Mouse (Mus musculus) c-Kit-positive CD71-positive TER-119-negative erythroid progenitor cells, embryonic 14.5 days (primary cell): ENCODE data around the gene G6pc3.
A peak's percentile ranks its signal among the peaks of the same experiment; 100 is the strongest.
"Not testable (repeated sequence)": the region's sequence is repeated elsewhere in the genome, so short reads cannot be mapped to it uniquely, and the experiment has no call there.

Experiments
- DNase-seq: peaks from one replicate; pipeline ENCODE4 v3.0.0-alpha.2; 2013; ENCODE audit warnings: low read depth

G6pc3 gene

DNA sequence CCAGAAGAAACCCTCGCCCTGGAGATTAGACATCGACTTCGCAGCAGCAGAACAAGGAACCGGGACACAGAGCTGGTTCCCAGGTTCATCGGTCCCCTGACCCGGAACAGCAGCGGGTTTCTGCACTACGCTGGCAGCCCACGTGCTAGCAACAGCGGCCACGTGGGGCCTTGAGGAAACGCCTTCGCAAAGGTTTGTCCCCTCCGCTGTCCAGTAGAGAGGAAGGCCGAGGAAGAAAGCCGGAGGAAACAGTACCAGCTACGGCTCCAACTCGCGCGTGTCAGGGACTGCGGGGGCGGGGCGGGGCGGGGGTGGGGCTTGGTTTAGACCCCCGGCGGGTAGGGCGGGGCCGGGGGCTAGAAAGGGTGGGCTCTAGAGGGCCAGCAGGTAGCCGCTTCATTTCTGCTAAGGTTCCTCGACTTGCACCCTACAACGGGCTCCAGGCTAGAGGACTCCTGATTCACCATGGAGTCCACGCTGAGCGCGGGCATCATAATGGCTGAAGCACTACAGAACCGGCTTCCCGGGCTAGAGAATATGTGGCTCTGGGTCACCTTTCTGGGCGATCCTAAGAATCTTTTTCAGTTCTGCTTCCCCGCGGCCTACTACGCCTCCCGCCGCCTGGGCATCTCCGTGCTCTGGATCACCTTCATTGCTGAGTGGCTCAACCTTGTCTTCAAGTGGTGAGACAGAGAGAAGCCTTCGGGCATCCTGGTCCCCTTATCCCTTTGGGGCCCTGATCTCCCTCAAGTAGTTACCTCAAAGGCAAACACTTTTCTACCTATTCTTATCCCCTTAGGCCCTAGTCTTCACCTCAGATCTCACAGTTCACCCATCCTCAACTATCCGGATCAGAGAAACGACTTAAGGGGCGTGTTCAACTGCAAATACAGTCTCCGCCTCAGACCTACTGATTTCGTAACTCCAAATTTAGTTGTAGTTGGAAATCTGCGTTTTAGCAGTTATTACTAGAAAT, at the start of gene G6pc3:
TSS of gene G6pc3 (plus strand) at position 160 of the 976 bp plus-strand sequence.
- DNase-seq, result peak; percentile 81

DNA sequence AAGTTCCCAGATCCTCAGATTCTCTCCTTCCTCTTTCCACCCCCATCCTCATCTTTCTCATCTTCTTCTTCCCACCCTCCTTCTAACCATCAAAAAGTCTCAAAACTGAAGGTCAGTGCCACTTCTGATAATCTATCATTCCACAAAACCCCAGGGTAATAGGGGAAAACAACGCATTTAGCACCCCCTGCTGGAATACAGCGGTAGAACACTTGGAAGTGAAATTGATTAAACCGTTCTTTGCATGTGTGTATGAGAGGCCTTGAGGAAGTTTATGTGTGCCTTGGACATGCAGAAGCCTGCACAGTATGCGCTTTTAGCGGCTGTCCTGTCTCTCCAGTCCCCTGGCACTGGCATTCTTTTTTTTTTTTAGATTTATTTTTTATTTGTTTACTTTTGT, 48.9 kb upstream of the G6pc3 start:
- peak; percentile 73 for DNase-seq

DNA sequence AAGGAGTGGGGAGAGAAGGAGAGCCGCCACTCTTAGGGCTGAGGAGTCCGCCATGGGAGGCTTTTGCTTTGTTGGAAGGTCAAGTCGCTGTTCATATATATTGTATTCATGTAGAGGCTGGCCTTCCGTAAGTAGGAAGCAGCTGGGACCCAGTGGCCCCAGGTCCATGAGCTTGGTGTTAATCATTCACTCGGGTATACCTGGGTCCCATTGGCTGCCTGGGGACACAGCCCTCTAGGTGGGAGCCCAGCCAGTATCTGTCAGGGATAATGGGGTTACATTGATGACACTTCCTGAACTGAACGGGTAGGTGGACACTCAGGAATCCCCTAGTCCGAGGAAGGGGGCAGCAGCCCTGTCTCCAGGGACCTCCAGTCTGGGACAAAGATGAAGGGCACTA, 47.1 kb upstream of the G6pc3 start:
- DNase-seq, result no peak

DNA sequence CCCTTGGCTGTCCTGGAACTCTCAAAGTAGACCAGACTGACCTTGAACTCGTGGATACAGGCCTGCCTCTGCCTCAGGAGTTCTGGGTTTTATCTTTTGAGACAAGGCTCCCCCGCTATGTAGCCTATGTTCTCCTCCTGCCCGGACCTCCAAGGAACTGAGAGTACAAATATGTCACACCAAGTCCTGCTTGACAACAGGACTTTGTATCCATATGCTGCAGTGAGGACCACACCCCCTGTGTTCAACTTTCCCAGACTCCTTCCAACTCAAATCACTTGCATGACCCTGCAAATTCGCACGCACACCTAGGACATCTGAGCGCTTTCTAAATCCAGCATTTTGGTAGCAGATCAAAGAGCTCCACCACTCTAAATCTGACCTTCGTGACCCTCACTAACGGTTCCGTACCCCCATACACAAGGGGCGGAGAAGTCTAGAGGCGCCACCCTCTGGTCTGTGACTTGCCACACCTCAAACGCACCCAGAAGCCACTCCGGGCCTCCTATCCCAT, 44.4 kb upstream of the G6pc3 start:
- peak; percentile 32 for DNase-seq

DNA sequence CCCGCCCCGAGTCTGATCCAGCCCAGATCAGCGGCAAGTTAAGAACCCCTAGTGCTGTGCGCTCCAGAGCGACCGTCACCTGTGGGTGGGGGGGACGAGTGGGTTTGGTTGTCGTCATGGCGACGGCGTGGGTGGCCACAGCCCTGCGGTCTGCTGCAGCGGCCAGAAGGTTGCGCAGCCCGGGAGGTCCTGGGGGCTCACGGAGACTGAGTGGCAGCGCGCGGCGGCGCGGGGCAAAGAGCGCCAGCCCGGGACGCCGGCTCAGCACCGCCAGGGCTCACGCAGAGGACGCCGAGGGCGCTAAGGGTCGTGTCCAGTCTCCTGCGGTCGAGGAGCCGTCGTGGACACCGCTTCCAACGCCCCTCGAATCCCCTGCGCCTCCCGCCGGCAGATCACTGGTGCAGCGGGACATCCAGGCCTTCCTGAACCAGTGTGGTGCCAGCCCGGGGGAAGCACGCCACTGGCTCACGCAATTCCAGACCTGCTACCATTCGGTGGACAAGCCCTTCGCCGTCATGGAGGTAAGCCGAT, 43.9 kb upstream of the G6pc3 start, which contains the start of gene Nags:
TSS of gene Nags (plus strand) at position 43 of the 531 bp plus-strand sequence.
- DNase-seq, result no peak

DNA sequence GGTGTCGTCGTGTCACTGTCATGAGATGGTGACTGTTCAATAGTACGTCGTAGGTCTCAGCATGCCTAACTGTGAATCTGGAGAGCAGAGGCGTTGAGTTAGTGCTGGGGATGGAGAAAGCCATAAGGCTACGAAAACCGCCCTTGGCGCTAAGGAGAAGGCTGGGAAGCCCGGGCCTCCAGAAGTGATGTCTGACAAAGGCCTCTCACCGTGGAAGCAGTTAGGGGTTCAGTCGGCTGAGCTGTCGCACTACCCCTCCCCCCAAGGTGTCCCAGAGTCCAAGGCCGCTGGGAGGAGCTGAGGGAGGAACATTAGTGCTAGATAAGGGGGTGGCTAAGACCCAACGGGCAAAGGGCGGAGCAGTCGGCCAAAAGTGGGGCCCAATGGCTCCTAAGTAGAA, 43.4 kb upstream of the G6pc3 start:
- no peak for DNase-seq

DNA sequence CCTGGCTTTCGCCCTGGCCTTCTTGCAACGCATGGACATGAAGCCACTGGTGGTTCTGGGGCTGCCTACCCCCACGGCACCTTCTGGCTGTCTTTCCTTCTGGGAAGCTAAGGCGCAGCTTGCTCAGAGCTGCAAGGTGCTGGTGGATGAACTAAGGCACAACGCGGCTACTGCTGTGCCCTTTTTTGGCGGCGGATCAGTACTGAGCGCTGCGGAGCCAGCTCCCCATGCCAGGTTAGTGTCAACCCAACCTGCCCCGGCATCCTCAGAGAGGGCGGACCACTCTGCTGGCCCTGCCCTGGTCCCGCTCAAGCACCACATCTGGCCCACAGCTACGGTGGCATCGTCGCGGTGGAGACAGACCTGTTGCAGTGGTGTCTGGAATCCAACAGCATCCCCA, 42.9 kb upstream of the G6pc3 start:
- no peak for DNase-seq

DNA sequence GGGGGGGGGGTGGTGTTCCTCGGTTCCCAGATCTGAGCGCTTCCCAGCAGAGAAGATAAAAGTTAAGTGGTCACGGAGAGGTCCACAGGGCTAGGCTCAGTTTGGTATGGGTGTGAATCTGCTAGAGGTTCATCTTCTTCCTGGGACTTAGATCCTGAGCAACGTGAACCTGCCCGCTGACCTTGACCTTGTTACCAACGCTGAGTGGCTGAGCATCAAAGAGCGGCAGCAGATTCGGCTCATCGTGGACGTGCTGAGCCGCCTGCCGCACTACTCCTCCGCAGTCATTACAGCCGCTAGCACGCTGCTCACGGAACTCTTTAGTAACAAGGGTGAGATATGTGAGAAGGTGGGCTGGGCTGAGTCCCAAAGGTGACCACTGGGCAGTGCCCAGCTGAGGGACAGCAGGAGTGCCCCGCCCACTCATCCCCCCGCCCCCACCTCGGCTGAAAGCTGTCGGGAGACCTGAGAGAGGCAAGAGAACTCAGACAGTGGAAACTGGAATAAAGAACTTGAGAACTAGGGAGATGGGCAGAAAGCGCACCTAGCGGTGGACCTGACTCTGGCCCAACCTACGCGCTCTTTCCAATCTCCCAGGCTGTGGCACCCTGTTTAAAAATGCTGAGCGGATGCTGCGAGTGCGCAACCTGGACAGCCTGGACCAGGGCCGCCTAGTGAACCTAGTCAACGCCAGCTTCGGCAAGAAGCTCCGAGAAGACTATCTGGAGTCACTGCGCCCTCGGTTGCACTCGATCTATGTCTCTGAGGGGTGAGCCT, 42.0 kb upstream of the G6pc3 start:
- no peak for DNase-seq

DNA sequence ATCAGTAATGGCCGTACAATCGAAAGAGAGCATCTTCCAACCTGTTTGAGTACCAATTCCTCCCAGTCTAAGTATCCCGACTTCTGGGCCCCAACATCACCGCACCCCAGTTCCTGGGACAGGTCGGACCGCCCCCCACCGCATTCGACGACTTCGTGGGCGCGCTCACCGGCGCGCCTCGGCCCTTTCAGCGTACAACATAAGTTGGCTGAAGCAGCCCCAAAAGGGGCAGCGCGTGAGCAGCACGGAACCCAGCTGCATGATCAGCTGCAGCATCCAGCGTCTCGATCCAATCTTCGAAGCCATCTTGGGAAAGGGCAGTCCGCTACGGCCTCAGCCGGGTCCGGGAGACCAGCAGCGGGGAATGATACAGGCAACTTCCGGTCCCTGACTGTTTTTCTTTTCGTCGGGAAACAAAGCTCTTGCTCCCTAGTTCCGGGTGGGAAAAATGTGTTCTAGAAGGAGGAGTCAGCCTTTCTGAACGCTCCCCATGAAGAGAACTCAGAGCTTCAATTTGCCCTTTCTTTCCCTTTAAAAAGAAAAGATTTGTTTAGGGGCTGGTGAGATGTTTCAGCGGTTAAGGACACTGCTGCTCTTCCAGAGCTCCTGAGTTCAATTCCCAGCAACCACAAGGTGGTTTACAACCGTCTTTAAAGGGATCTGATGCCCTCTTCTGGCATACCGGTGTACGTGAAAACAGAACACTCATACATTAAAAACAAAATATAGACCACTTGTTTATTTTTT, 33.2 kb upstream of the G6pc3 start, which contains the start of gene Tmem101:
TSS of gene Tmem101 (minus strand) at position 366 of the 747 bp plus-strand sequence.
- peak; percentile 92 for DNase-seq

DNA sequence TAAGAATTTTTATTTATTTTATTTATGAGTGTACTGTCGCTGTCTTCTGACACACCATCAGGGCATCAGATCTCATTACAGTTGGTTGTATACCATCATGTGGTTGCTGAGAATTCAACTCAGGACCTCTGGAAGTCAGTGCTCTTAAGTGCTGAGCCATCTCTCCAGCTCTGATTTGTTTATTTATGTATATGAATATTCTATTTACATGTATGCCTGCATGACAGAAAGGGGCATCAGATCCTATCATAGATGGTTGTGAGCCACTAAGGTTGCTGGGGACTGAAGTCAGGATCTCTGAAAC, 32.7 kb upstream of the G6pc3 start:
- no peak for DNase-seq

DNA sequence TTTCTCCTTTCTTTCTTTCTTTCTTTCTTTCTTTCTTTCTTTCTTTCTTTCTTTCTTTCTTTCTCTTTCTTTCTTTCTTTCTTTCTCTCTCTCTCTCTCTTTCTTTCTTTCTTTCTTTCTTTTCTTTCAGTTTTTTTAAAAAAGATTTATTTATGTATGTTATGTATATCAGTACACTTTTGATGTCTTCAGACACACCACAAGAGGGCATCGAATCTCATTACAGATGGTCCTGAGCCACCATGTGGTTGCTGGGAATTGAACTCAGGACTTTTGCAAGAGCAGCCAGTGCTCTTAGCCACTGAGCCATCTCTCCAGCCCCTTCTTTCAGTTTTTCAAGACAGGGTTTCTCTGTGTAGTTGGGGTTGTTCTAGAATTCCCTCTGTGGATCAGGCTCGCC, 31.4 kb upstream of the G6pc3 start:
- not testable (repeated sequence) for DNase-seq

DNA sequence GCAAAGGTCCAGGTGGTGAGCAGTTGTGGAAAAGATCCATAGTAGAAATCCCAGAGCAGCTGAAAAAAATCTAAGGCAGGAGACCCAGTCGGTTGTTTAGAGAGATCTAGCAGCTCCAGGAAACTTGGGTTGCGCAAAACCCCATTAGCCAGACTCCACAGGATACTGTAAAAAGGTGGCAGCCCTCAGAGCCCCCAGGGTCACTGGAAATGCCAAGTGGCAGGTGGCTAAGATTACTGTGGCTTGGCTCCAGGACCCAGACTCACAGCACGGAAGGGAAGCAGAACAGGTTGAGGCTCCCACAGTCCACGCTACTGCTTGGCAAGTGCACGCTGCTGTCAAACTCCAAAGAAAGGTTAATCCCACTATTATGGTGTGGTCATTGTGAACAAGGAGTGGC, 29.6 kb upstream of the G6pc3 start:
- no peak for DNase-seq

DNA sequence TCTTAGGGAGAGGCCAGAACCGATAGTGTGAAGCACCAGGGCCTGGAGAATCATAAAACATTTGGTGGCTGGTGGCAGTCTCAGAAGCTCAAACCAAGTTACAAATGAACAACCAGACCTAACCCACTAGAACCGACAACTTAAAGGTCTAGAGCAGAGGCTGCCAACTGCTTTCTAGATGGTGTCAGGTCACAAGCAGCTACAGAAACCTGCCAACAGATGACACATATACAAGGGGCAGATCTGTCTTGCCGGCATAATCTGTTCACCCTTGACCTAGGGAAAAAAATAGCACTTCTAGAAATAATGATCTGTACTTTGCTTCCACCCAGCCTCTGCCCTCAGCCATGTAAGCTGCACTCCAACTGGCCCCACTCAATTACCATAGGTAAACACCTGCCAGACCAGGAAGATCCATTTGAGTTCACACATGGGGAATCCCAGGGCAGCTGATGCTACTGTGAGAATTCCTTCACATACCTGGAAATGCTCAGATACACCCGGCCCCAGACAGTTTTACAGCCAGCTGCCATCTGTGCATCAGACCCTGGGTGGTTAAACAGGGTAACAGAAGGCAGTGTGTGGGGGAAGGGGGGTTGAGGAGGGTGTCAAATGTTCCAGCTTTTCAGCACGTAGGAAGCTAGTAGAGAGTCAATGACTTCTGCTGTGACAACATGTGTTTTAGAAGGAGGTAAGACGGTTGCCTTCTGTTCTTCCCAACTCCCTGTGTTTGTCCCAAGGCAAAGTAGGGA, 23.3 kb upstream of the G6pc3 start:
- no peak for DNase-seq

DNA sequence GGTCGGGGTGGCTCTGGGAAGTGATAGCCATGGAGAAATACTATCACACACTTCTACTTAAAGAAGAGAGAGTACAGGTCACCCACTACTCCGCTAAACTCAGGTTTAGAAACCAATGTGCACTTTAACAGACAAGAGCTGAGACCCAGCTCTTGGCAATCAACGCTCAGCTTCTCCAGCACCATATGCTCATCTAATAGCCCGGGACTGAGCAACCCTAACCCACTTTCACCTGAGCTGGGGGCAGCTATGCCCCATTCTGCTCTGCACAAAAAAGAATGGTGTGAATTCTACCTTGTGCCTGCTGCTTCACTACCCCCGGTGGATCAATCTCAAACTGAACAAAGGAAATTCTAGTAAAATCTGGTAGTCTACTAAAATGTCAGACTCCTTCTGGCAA, 21.9 kb upstream of the G6pc3 start:
- DNase-seq, result no peak

DNA sequence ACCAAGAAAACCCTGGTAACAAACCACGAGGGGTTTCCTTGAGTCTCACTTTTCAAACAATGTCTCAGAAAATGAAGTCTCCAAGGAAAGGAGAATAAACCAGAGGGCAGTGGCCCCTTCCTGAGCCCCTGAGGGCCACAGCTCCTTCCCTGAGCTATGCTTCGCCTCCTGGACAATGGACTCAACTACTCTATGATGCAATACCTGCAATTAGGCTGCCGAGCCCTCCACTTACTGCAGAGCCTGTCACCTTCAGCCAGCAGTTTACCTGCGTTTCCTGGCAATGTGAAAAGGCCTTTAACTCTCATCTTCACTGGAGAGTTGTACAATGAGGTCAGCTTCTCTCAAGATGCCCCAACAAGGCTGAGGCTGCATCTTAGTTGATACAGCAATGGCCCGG, 20.7 kb upstream of the G6pc3 start:
- no peak for DNase-seq

DNA sequence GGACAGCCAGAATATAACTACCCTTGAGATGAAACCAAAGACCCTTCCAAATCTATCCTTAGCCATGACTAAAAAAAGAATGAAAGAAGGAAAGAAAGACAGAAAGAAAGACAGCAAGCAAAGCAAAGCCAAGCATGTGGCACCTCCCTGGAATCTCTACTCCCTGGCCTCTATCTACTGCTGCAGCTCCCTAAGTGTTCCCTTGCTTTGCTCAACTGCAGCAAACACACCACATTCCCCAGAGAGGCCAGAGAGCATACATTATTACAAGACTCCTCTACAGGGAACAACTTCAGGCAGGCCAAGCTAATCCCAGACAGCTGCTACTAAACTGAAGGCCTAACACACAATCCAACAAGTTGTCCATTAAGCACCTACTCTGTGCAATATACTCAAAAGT, 9.6 kb upstream of the G6pc3 start:
- DNase-seq, result no peak

DNA sequence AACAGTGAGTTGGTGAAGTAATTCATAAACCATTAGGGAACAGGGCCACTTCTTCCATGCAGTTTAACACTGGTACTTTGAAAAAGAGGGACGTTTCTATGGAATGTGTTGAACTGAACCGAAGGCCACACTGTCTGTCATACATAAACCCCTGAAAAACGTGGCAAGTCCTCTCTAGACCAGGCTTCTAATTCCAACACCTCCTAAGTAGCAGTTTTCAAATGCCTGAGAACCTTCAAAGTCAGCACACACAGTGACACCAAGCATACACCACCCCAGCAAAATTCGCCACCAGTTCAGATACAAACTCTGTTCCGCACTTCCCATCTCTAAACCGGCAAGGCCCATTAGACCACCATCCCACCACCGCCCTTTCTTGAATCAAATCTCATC, 5.2 kb upstream of the G6pc3 start:
- no peak for DNase-seq

DNA sequence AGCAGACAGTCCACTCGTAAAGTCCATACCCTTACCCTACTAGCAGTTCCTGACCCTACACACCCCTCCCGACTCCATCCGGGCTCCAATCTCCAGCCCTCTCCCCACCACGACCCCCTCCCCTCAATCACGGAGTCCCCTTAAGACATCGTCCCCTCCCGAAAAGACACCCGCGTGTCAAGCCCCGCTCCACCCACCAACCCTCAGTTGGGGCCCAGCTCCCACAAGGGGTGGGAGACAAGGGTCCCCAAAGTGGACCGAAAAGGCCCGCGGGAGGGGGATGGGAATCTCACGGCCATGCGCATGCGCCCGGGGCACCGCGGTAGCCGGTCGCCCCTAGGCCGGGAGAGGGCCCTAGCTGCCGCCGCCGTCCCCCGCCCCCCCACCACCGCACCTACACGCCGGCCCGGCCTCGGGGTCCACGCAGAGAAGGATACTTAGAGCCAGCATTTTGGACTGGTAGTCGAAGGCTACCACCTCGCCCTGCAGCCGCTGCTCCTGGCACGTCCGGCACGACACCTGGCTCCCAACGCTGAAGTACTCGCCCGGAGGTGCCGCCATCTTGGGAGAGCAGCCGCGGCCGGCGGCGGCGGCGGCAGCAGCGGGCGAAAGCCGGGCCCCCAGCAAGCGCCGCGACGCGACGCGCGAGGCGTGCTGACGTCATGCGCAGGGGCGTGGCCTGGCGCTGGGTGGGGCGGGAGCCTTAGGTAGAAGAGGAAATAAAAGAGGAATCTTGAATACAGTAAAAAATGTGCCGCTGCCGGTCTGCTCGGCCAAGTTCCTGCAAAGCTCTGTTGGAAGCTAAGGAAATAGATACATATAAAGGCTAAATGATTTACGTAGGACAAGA, 4.5 kb upstream of the G6pc3 start, which contains the start of gene Lsm12:
TSS of gene Lsm12 (minus strand) at position 651 of the 850 bp plus-strand sequence.
- DNase-seq, result peak; percentile 89

DNA sequence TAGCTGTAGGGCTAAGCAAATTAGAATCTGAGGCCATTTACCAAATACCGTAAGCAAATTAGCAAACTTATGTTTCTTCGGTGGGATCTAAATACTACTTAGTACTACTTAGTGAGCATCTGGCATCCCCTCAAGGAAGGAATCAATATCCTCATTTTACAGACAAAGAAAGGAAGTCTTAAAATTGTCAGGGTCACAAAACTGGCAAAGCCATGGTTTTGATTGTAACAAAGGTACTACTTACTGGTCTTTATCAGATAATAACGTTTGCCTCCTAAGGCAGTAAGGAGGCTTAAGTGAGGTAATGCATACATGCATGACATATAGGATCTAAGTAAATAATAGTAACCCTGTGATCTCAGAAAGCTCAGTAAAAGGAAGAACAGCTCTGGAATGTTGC, 3.7 kb upstream of the G6pc3 start:
- DNase-seq, result no peak

DNA sequence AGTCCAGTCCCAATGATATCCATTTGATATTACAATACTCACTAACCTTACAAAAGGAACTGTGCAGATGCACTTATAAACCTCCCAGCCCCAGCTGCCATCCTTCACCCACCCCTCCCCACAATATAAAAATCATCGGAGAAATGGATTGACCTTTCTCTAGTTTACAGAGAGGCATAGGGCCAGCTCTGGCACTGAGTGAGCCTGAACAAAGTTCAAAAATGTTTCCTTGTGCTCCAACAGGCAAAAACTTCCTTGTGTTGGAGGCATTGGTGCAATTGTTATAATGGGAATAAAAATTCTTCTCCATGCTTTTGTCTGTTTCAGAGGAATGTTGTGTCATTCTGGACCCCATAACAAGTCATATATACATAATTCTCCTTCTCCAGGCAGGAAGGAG, 3.2 kb upstream of the G6pc3 start:
- no peak for DNase-seq
